Mouse (Mus musculus) heart, adult 2 months (tissue): ENCODE data around the gene Kalrn. TPM values are rescaled to one million over a fixed set of nuclear protein-coding genes. Genes with fewer than 3 reads are reported as not detected.

Experiments used
- DNase-seq, 2 experiments: peaks; one replicate each; pipeline ENCODE4 v3.0.0; 2021
- H3K27ac ChIP-seq: fragments of 200-600 bp; 2 replicates; pipeline ENCODE4 v1.8.1; 2022
- H3K27me3 ChIP-seq: fragments of 200-500 bp; 2 replicates; pipeline ENCODE4 v1.6.1; 2012; ENCODE audit warnings: mild to moderate bottlenecking, low read length, inconsistent platforms, mixed read lengths; ENCODE audit not compliant: control insufficient read depth, insufficient read depth
- H3K36me3 ChIP-seq: fragments of 200-500 bp; 2 replicates; pipeline ENCODE4 v1.6.1; 2012; ENCODE audit warnings: low read length, inconsistent platforms; ENCODE audit not compliant: control insufficient read depth, insufficient read depth
- H3K4me1 ChIP-seq: fragments of 200-500 bp; 2 replicates; pipeline ENCODE4 v1.6.1; 2011; ENCODE audit warnings: low read length; ENCODE audit not compliant: control insufficient read depth, insufficient read depth
- H3K4me3 ChIP-seq: fragments of 200-600 bp; 2 replicates; pipeline ENCODE4 v1.8.1; 2022
- H3K79me2 ChIP-seq: fragments of 200-500 bp; replicated peaks from 2 replicates; pipeline ENCODE4 v1.6.1; 2012; ENCODE audit warnings: mild to moderate bottlenecking, inconsistent platforms, low read length, moderate library complexity, mixed read lengths; ENCODE audit not compliant: control insufficient read depth, insufficient read depth
- H3K9ac ChIP-seq: fragments of 200-500 bp; 2 replicates; pipeline ENCODE4 v1.6.1; 2012; ENCODE audit warnings: low read depth, mild to moderate bottlenecking, control low read depth, inconsistent platforms, low read length, mixed read lengths
- CTCF ChIP-seq: fragments of 200-600 bp; IDR thresholded peaks from 2 replicates; pipeline ENCODE4 v1.8.1; 2022; ENCODE audit warnings: antibody characterized with exemption, mild to moderate bottlenecking, moderate library complexity
- EP300 ChIP-seq: fragments of 200-500 bp; IDR thresholded peaks from 2 replicates; pipeline ENCODE4 v1.6.1; 2011; ENCODE audit warnings: low read depth, low read length, control low read depth; ENCODE audit not compliant: insufficient read depth
- POLR2A ChIP-seq: fragments of 200-500 bp; IDR thresholded peaks from 2 replicates; pipeline ENCODE4 v1.6.1; 2011; ENCODE audit warnings: mild to moderate bottlenecking, low read depth, low read length, control low read depth; ENCODE audit not compliant: insufficient read depth
- WGBS: fragments of 180-500 bp; shearing (Covaris S2); methylation state at CpG from one replicate; pipeline ENCODE4 v1.1.7; 2018; 5-methylcytosine and 5-hydroxymethylcytosine counted together
- intact Hi-C: fragments of 180-260 bp; cut with DNase I; formaldehyde crosslinking; loops from one replicate; pipeline ENCODE4 v1.15.1; 2025
- polyA plus RNA-seq: library from polyadenylated mRNA; depleted of rRNA; stranded (reverse); fragments of >200 nt; gene quantifications from 2 replicates; pipeline ENCODE4 v1.2.3, GENCODE M21; 2012
- total RNA-seq, 2 experiments: library from RNA; stranded (reverse); gene quantifications; 2 replicates each; pipeline ENCODE4 v1.2.3; 2021

Gene Kalrn
- total and polyA plus RNA-seq, 3 experiments, result 8.2 to 31.8 (median 26.1) TPM

- 0 out of 2 replicates have a peak, but pooled peaks cover 2% of the 10 kb centered on the region for H3K4me1 ChIP-seq
- 56% methylated on average over 4 of the region's 4 CpGs for WGBS
- no peak overlapping the region for H3K4me3 ChIP-seq
Measured at GRCm38 (mm10) chr16:34321066-34321790, 252.1 kb downstream of the Kalrn start.

GRCm38 (mm10) chr16:34320023-34320800 is 253.1 kb downstream of the Kalrn start:
- 71% methylated on average over 11 of the region's 11 CpGs for WGBS
- 0 out of 2 replicates have a peak, but pooled peaks cover 2% of the 10 kb centered on the region for H3K4me1 ChIP-seq

More at GRCm38 (mm10) chr16:34321066-34321790, 252.1 kb downstream of the Kalrn start:
- intact Hi-C loops, result no loop called here
- Histone ChIP-seq H3K79me2 (no peaks in the 10 kb centered on the region), H3K36me3 (no peaks in the 10 kb centered on the region), H3K27me3 (no peaks in the 10 kb centered on the region), H3K27ac (no peak overlapping the region), H3K9ac (no peak overlapping the region)
- DNase-seq, result no peak
- no peak for TF ChIP-seq POLR2A
- TF ChIP-seq EP300, result no peak
- TF ChIP-seq CTCF, result no peak

GRCm38 (mm10) chr16:34317110-34317509 is 256.2 kb downstream of the Kalrn start:
- WGBS, result 44% methylated on average over 3 of the region's 3 CpGs
- Histone ChIP-seq H3K36me3 (no peaks in the 10 kb centered on the region; the same call in 1 of the 2 replicates), H3K4me1 (no peaks in the 10 kb centered on the region; the same call in 1 of the 2 replicates), H3K79me2 (no peaks in the 10 kb centered on the region), H3K27ac (no peak overlapping the region), H3K9ac (no peak overlapping the region), H3K27me3 (no peaks in the 10 kb centered on the region; the same call in 1 of the 2 replicates), H3K4me3 (no peak overlapping the region)
- TF ChIP-seq EP300 (no peak), CTCF (no peak), POLR2A (no peak)
- intact Hi-C loops, result no loop called here
- DNase-seq, result no peak

More at GRCm38 (mm10) chr16:34320023-34320800, 253.1 kb downstream of the Kalrn start:
- H3K27ac ChIP-seq, result no peak overlapping the region
- no peak for DNase-seq
- no peaks in the 10 kb centered on the region for H3K79me2 ChIP-seq
- H3K27me3 ChIP-seq, result no peaks in the 10 kb centered on the region
- no peaks in the 10 kb centered on the region for H3K36me3 ChIP-seq
- intact Hi-C loops, result no loop called here
- TF ChIP-seq POLR2A (no peak), CTCF (no peak), EP300 (no peak)
- no peak overlapping the region for H3K4me3 ChIP-seq
- no peak overlapping the region for H3K9ac ChIP-seq

GRCm38 (mm10) chr16:34316253-34316652 is 257.1 kb downstream of the Kalrn start:
- Histone ChIP-seq H3K4me1 (no peaks in the 10 kb centered on the region; the same call in 1 of the 2 replicates), H3K9ac (no peak overlapping the region), H3K36me3 (no peaks in the 10 kb centered on the region; the same call in 1 of the 2 replicates), H3K79me2 (no peaks in the 10 kb centered on the region), H3K4me3 (no peak overlapping the region), H3K27ac (no peak overlapping the region), H3K27me3 (no peaks in the 10 kb centered on the region; the same call in 1 of the 2 replicates)
- TF ChIP-seq POLR2A (no peak), EP300 (no peak), CTCF (no peak)
- intact Hi-C loops, result no loop called here
- 69% methylated on average over 10 of the region's 10 CpGs for WGBS
- DNase-seq, result no peak

- intact Hi-C loops, result no loop called here
- no peak for DNase-seq
- TF ChIP-seq EP300, result no peak
- TF ChIP-seq POLR2A, result no peak
- TF ChIP-seq CTCF, result no peak
- H3K27ac ChIP-seq, result no peak overlapping the region
- no peak overlapping the region for H3K4me3 ChIP-seq
- H3K79me2 ChIP-seq, result no peaks in the 10 kb centered on the region
- H3K4me1 ChIP-seq, result no peaks in the 10 kb centered on the region; the same call in 1 of the 2 replicates
- H3K9ac ChIP-seq, result no peak overlapping the region
- no peaks in the 10 kb centered on the region; the same call in 1 of the 2 replicates for H3K36me3 ChIP-seq
- no peaks in the 10 kb centered on the region; the same call in 1 of the 2 replicates for H3K27me3 ChIP-seq
- 97% methylated on average over 10 of the region's 10 CpGs for WGBS
Measured at GRCm38 (mm10) chr16:34314071-34314470, 259.3 kb downstream of the Kalrn start.

- Histone ChIP-seq H3K36me3 (no peaks in the 10 kb centered on the region; the same call in 1 of the 2 replicates), H3K4me3 (no peak overlapping the region), H3K4me1 (no peaks in the 10 kb centered on the region; the same call in 1 of the 2 replicates), H3K27ac (no peak overlapping the region), H3K9ac (no peak overlapping the region), H3K27me3 (no peaks in the 10 kb centered on the region; the same call in 1 of the 2 replicates), H3K79me2 (no peaks in the 10 kb centered on the region)
- WGBS, result 78% methylated on average over 1 of the region's 1 CpGs
- TF ChIP-seq POLR2A, result no peak
- TF ChIP-seq EP300, result no peak
- no peak for TF ChIP-seq CTCF
- no peak for DNase-seq
- intact Hi-C loops, result no loop called here
Measured at GRCm38 (mm10) chr16:34311577-34311976, 261.8 kb downstream of the Kalrn start.
